Mouse (Mus musculus) MN1 (cell line): Measurements from ENCODE around the gene Heyl.

Experiments used
- DNase-seq: peaks from one replicate; pipeline ENCODE4 v3.0.0-alpha.2; 2016; ENCODE audit warnings: low spot score

Gene Heyl

DNA sequence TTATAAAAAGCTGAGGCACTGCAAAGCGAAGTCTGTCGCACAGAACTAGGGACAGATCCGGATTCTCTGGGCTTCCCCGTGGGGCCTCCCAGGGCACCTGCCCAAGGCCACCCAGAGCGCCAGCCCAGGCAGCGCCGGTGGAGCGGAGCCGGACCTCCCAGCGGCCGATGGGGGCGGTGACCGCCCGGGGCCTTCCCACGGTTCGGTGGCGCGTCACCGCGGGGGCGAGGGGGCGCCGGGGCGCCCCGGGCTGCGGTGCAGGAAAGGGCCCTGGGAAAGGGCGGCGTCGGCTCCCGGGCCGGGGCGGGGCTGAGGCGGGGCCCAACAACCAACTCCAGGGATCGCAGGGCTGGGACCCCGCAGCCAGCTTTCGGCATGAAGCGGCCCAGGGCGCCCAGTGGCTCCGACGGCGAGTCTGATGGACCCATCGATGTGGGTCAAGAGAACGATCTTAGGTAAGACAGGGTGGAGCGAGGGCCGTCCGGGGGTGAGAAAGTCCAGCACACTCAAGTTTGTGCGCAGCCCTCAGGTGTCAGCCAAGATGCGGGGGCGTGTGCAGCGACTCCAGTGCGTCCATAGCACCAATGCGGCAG, at the start of gene Heyl:
TSS of gene Heyl (plus strand) at position 65 of the 593 bp plus-strand sequence.
- DNase-seq: no peak

DNA sequence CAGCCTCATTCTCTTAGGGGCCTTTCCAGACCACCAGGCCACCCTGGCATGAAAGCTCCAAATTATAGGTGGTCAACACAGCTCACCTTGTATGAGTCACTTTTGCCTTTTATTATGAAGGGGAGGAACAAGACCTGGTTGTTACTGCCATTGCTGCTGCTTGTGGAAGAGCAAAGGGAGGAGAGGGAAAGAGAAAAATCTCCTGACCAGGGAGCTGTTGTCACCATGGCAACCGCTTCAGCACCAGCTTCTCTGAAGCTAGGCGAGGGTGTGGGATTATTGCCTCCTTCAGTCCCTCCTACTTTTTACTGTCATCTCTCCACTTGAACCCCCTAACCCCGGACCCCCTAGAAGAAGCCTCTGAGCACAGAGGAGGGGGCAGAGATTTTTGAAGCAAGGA, 48.5 kb upstream of the Heyl start:
- no peak for DNase-seq

GRCm38 (mm10) chr4:123192336-123192735, 41.0 kb upstream of the Heyl start:
- DNase-seq: no peak

DNA sequence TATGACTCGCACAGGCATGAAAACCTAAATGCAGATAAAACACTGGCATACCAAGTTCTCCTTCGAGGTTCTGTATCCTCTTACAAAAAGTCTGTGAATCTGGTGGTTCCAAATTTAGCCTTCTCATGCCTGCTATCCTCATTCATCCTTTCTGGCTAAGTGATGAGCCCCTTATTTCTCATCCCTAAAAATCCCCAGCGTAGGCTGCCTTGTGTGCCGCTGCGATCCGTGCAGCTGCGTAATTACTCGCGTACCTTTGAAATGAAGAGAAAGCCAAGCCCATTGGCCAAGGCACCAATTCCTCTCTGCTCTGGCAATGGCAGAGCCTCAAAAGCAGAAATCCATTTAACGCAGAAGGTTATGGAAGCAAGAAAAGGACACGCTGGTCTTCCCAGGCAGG, 39.6 kb upstream of the Heyl start:
- no peak for DNase-seq

GRCm38 (mm10) chr4:123196695-123197094, 36.7 kb upstream of the Heyl start:
- no peak for DNase-seq

- DNase-seq: peak; percentile 72
Observed at GRCm38 (mm10) chr4:123200771-123201185, 32.6 kb upstream of the Heyl start.

DNA sequence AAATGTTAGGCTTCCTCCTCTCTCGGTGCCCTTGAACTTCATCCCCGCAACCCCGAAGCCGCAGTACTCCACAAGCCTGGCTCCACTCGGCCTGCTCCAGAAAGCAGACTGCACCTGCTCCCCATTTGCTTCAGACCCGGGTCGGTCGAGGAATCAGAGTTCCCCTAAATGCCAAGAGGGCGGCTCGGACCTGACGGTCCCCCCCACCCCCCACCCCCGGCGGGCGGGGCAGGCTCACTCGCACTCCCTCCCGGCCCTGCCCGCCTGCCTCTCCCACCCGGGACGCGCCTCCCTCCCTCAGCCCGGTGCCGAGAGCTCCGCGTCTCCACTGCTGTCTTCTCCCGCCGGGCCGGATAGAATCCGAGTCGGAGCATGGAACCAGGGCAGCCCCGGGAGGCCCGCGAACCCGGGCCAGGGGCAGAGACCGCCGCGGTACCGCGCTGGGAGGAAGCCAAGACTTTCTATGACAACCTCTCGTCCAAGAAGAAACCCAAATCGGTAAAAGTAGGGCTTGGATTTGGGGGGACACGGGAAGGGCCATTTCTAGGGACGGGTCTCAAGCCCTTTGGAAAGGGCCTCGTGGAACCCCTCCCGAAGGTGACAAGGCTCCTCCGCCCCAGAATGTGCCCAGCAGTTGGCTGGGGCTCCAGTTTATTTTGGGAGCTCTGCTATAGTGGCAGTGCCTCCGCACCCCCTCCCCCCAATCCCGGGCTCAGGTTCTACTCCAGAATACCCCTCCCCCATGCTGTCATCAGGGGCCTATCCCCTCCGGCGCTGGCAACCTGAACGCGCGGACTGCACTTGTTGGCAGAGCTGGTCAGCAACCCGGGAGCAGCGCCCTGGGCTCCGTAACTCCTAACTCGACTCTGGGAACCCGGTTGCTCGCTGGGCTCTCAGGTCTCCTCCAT, 31.9 kb upstream of the Heyl start, which contains the start of gene Nt5c1a:
TSS of gene Nt5c1a (plus strand) at position 319 of the 908 bp plus-strand sequence.
- peak; percentile 44 for DNase-seq

- no peak for DNase-seq
Observed at GRCm38 (mm10) chr4:123202094-123202420, 31.3 kb upstream of the Heyl start.

DNA sequence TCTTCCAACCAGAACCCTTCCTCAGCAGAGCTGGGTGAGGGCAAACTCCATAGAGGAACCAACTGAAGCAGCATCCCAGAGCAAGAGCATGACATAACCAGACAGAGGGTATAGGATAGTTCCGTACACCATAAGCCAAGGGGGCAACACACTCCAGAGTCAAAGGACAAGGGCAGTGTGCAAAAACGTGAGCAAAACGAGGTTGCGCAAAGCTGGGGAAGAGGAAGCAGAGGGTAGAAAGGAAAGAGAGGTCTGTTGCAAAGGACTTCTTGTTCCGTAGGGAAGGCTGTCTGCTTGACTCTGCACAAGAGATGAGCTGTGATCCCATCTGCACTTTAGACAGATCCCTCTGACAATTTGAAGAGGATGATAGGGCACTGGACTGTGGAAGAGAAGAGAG, 26.0 kb upstream of the Heyl start:
- DNase-seq: no peak

DNA sequence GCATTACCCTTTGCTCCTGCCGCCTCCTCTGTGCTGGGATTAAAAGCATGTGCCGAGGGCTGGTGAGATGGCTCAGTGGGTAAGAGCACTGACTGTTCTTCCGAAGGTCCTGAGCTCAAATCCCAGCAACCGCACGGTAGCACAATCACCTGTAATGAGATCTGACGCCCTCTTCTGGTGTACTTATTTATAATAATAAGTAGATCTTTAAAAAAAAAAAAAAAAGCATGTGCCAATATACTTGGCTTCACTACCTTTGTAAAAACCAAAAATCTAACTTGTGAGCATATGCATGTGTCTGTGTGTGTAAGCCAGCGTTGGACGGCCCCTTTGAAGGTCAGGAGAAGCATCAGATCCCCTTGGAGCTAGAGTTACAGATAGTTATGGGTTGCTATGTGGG, 22.4 kb upstream of the Heyl start:
- DNase-seq: no peak

DNA sequence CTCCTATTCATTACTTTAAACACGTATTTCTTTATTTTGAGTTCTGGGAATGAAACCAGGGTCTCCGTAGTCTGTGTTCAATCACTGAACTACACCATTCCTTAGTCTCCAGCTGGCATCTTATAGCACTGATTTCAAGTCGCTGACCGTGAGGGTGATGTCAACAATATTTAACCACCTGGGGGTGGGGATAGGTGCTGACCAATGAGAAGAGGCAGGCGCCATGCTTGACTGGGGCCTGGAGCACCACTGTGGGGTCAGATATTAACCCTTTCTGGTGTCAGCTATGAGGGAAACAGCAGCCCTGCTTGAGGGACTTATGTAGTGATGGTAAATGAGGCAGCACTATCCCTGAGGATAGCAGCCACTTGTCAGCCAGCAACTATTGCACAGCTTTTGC, 21.9 kb upstream of the Heyl start:
- no peak for DNase-seq

DNA sequence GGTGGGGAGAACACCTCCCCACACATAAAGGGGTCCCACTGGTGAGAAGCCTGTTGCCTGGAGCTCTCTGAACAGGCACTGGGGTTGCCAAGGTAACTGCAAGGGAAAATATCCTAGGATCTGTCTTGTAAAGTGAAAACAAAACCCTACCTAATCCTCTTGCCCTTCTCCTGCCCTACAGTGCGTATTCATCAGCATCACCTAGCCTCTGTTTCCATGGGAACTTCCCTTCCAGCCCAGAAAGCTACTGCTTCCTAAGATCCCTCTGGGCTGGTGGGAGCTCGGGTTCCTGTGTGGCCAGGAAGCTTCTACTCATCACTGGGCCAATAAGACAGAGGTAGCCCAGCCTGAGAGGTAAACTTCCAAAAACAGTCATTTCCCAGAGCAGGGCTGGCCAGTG, 21.0 kb upstream of the Heyl start:
- no peak for DNase-seq

DNA sequence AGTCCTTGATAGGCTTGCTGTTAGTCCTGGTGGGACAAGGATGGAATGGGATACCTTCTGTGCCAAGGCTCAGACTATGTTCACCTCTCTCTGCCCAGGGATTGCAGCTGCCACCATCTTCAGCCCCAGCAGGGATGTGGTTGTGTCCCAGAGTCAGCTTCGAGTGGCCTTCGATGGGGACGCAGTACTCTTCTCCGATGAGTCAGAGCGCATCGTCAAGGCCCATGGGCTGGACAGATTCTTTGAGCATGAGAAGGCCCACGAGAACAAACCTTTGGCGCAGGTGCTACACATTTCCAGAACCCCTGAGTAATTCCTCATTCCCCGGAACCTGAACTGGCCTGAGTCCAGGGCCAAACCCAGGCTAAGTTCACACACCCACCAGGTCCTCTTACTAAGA, 19.4 kb upstream of the Heyl start:
- DNase-seq: no peak

DNA sequence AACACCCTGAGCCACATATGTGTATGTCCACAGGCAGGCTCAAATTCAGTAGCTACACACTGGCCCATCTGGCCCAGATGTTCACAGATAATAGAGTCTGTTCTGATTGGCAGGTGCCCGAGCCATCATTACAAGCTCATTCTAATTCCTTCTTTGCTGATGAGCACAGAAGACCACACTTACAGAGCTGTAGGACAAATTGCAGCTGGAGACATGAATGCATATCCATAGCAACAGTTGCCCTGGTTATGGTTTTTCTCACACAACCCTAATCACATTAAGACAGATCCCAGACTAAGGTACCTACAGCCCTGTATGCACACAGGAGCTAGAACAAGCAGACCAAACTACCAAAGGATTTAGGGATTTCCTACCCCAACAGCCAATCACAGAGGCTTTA, 18.0 kb upstream of the Heyl start:
- peak; percentile 50 for DNase-seq

GRCm38 (mm10) chr4:123216782-123217181, 16.6 kb upstream of the Heyl start:
- peak; percentile 32 for DNase-seq

DNA sequence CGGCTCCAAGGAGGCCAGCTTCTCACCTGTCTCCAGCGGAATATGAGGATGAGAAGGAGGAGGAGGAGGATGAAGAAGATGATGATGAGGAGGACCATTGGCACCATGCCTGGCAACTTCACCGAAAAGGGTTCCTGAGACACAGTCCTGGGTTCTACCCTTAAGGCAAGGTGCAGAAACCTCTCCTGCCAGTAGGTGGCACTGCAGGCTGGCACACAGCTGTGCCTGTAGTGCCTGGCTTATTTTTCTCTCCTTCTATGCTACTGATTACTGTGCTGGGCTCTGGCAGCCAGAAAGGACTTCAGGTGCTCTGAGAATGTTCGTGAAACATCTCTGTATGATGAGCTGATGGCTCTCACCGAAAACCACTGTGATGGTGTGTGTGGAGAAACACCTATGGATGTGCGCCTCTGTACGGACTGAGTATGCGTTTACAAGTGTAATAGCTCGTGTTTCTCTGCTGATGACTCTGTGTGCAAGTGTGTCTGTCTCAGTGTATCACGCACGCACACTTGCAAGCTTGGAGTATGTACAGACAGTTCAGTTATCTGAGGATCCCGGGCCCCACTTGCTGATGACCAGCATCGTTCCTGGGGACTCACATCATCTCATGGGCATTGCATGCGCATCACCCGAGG, 13.5 kb upstream of the Heyl start:
- DNase-seq: peak; percentile 62

- DNase-seq: no peak
Observed at GRCm38 (mm10) chr4:123220637-123221036, 12.7 kb upstream of the Heyl start.

DNA sequence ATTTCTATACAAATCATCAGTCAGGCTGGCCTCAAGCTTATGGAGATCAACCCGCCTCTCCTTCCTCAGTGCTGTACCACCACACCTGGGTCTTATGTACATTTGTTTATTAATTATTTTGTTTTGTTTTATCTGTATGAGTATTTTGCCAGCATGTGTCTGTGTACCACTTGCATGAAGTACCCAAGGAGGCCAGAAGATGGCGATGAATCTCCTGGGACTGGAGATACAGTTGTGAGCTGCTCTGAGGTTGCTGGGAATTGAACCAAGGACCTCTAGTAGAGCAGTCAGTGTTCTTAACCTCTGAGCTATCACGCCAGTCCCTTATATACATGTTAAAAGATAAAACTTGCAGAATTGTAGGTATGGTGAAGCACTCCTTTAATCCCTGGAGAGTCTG, 10.0 kb upstream of the Heyl start:
- no peak for DNase-seq

DNA sequence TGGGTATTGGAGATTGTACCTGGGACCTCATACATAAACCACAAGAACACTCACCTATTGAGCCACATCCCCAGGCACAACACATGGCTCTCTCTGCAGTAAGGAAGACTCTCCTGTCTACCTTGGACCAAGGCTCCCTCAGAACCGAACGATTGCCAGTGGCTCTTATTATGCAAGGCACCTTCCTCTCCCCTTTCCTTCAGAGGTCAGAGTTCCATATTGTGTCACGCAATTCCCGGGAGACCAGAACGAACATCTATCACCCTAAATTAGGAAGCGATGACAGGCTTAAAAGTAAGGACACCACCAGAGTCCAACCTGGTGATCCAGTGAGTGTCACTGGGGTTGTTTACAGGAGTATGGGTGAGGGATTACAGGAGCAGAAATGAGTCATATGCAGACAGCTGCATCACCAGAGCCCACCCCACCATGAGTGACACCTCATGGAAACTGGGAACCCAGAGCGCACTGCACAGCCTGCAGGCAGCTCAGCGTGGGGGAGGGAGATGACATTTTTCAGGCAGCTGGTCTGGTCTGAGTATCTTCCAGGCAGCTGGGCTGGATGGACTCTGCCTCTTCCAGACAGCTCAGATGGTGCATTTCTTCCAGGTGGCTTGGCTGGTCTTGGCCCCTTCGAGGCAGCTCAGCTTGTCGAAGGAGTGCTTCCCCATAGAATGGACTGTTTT, 7.5 kb upstream of the Heyl start:
- peak; percentile 60 for DNase-seq

- DNase-seq: peak; percentile 42
Observed at GRCm38 (mm10) chr4:123227707-123228106, 5.6 kb upstream of the Heyl start.

DNA sequence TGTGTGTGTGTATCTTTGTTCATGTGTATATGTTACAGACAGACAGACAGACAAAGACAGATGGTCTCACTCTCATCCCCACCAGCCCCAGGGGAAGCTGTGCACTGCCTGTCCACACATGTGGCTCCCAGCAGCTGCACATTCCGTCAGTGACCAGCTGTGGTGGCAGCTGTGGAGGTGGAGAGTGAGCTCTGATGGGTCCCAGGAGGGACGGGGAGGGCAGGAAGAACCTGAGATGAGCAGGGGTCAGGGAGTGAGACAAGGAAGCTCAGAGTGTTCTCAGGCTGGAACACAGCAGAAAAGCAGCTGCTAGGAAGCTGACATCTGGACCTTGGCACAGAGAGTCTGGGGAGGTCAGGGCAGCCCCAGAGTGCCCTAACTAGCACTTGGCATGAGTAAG, 5.1 kb upstream of the Heyl start:
- no peak for DNase-seq

GRCm38 (mm10) chr4:123229166-123229565, 4.2 kb upstream of the Heyl start:
- no peak for DNase-seq

- DNase-seq: no peak
Observed at GRCm38 (mm10) chr4:123232841-123233240, 515 bp upstream of the Heyl start.
